In genomic region chr8:87944225-87944934, GRCm38 (mm10) we compare ENCODE assay signal across 9 mouse cellular contexts. TPM values are rescaled to one million over a fixed set of nuclear protein-coding genes. Genes with fewer than 3 reads are reported as not detected.
A peak's percentile ranks its signal among the peaks of the same experiment; 100 is the strongest.
DNase-seq lines count a peak whose midpoint lies in the region; ATAC-seq lines count a peak whose summit lies in the region.
"Had no signal": no experiment of that assay in that cellular context is flagged by ENCODE, and none has a peak within 500 bp of the region (broad histone marks: within the 10 kb centered on the region; RNA-seq: fewer than 3 reads in every experiment).

No protein-coding gene starts in this region.

- ATAC-seq in lung, embryonic 15.5 days (ENCODE audit: borderline replicate concordance, extremely low read depth, low FRiP score, low TSS enrichment), result peak; percentile 34; the same call in 1 of the 2 replicates
- ATAC-seq in limb, embryonic 12.5 days (ENCODE audit: insufficient number of reproducible peaks, insufficient read depth, low FRiP score, low TSS enrichment, low read depth), result no peak
- no peak for ATAC-seq in stomach, embryonic 15.5 days (ENCODE audit: insufficient read depth, low FRiP score, low read depth)

- no peaks in the 10 kb centered on the region for H3K27me3 ChIP-seq in lung, embryonic 15.5 days
- H3K27me3 ChIP-seq in limb, embryonic 12.5 days, result no peaks in the 10 kb centered on the region
- no peaks in the 10 kb centered on the region for H3K27me3 ChIP-seq in stomach, embryonic 15.5 days (replicated peaks)

- H3K4me2 ChIP-seq in lung, embryonic 15.5 days, result peak overlapping the region; percentile 94
- peak overlapping the region; percentile 84 for H3K4me2 ChIP-seq in limb, embryonic 12.5 days
- peak overlapping the region; percentile 83 for H3K4me2 ChIP-seq in stomach, embryonic 15.5 days

- no peak overlapping the region for H3K9ac ChIP-seq in lung, embryonic 15.5 days
- peak overlapping the region; percentile 76; the same call in 1 of the 2 replicates for H3K9ac ChIP-seq in limb, embryonic 12.5 days (replicated peaks)
- H3K9ac ChIP-seq in stomach, embryonic 15.5 days, result 0 out of 2 replicates have a peak overlapping the region, but pooled peaks have one; percentile 30

- H3K9me3 ChIP-seq in lung, embryonic 15.5 days, result no peaks in the 10 kb centered on the region
- H3K9me3 ChIP-seq in limb, embryonic 12.5 days, result no peaks in the 10 kb centered on the region
- H3K9me3 ChIP-seq in stomach, embryonic 15.5 days, result no peaks in the 10 kb centered on the region

- WGBS in lung, embryonic 15.5 days, result 40% methylated on average over 5 of the region's 5 CpGs
- 12% methylated on average over 5 of the region's 5 CpGs for WGBS in limb, embryonic 12.5 days
- 43% methylated on average over 5 of the region's 5 CpGs for WGBS in stomach, embryonic 15.5 days

- no peaks in the 10 kb centered on the region for H3K36me3 ChIP-seq in lung, embryonic 15.5 days
- H3K36me3 ChIP-seq in limb, embryonic 12.5 days, result peaks cover 9% of the 10 kb centered on the region; the same call in 1 of the 2 replicates
- no peaks in the 10 kb centered on the region for H3K36me3 ChIP-seq in stomach, embryonic 15.5 days

- intact Hi-C loops in left cerebral cortex, postnatal 36 days (cut with DNase I), result no loop called here

- no peak overlapping the region for H3K27ac ChIP-seq in lung, embryonic 15.5 days
- H3K27ac ChIP-seq in limb, embryonic 12.5 days, result no peak overlapping the region
- H3K27ac ChIP-seq in stomach, embryonic 15.5 days, result no peak overlapping the region

- H3K4me1 ChIP-seq in lung, embryonic 15.5 days, result peaks cover 34% of the 10 kb centered on the region
- H3K4me1 ChIP-seq in limb, embryonic 12.5 days (replicated peaks), result peaks cover 76% of the 10 kb centered on the region
- peaks cover 20% of the 10 kb centered on the region for H3K4me1 ChIP-seq in stomach, embryonic 15.5 days

- no peak overlapping the region; the same call in 1 of the 2 replicates for H3K4me3 ChIP-seq in lung, embryonic 15.5 days
- peak overlapping the region; percentile 43 for H3K4me3 ChIP-seq in limb, embryonic 12.5 days (replicated peaks)
- no peak overlapping the region for H3K4me3 ChIP-seq in stomach, embryonic 15.5 days (replicated peaks)

- DNase-seq in adrenal gland, postnatal 14 days, result peak; percentile 58
- no peak for DNase-seq in adrenal gland, postnatal 25 days
- no peak for DNase-seq in lung, adult 18-20 months
- DNase-seq in left cerebral cortex, postnatal 36 days (ENCODE audit: low spot score in 2 of 2), result no peak
- no peak for DNase-seq in left cerebral cortex, adult 11 months (ENCODE audit: low spot score)

RNA-seq across cellular contexts. Expression of gene Zfp423, which starts 15.0 kb away (rescaled TPM):
- total RNA-seq in adrenal gland, postnatal 14 days (2021), result 18.7 and 22.0 TPM in 2 replicates
- total RNA-seq in adrenal gland, postnatal 25 days (2021), result 14.5 and 17.5 TPM in 2 replicates
- polyA plus RNA-seq in lung, embryonic 15.5 days (2015; fragmentation: Nextera tagmentation; extraction: Ambion mirVana), result 7.3 and 9.9 TPM in 2 replicates
- 40.3 and 43.9 TPM in 2 replicates for polyA plus RNA-seq in limb, embryonic 12.5 days (2016; fragmentation: Nextera tagmentation; extraction: Ambion mirVana)
- polyA plus RNA-seq in stomach, embryonic 15.5 days (2015; fragmentation: Nextera tagmentation; extraction: Ambion mirVana), result 9.3 and 9.6 TPM in 2 replicates
- 10 to 100 TPM; 27.1 to 29.8 TPM for total RNA-seq in left cerebral cortex, postnatal 36 days (2021)
- total RNA-seq: neutrophil, adult 5-6 weeks had no signal
